Mouse (Mus musculus) lung, postnatal 4 days (tissue): ENCODE results near the gene Ddr1.

Experiments used
- DNase-seq, 2 experiments: peaks; one replicate each; pipeline ENCODE4 v3.0.0; 2021

Ddr1 gene

DNA sequence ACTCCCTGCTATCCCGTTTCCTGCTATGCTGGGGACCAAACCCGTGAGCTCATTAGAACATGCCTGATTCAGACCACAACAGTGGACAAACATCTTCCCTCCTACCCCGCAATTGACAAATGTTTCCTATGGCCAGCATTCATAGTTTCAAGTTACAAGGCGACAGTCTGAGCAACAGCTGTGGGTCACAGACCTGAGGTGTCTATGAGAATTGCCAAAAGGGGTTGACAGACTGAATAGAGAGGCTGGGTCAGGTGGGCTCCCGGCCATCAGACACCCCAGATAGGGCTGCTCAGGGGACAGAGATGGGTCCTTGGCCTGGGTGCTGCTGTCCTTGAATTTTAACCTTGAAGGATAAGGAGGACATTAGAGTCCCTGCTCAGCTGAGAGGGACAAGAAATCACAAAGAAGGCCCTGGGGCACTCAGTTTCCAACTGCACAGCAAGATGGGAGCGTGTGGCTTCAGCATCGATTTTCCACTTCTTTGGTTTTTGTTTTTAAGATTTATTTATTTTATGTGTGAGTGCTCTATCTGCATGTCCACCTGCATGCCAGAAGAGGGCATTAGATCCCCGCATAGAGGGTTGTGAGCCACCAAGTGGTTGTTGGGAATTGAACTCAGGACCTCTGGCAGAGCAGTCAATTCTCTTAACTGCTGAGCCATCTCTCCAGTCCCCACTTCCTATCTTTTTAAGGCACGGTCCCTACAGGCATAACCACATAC is 15.4 kb upstream of the Ddr1 start:
- DNase-seq, result peak in 1 of 2 experiments; percentile 58

DNA sequence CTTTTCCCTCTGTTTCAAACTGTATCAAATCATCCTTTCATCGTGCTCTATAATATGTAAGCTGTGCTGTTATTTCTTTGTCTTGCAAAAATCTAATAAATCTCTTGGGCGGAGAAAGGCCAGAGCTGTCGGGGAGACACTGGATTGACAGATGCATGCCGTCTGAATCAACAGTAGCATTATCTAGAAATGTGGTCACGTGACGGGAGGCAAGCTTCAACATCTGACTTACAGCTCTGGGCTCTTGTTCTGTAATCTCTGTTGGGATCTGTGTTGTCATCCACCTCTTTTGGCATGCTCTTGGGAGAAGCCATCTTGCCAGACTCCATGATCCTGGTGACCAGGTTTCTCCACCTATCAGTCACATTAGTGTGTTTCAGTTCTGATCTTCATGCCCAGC is 12.7 kb upstream of the Ddr1 start:
- no peak for DNase-seq

DNA sequence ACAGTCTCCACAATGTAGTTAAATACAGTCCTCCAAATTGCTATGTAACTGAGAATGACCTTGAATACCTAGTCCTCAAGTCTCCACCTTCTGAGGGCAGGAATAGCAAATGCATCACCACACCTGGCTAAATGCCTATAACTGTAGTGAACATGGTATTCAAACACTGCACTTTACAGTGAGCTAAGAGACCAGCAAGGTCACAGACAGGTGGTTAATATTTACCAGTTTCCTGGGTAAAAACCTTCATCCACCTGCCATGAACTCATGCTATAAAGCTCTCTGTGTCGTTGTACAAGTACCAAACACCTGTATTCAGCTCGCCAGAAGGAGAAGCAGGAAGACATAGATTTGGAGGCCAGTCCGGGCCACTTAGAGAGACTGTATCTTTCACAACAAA is 11.7 kb upstream of the Ddr1 start:
- DNase-seq, result no peak

DNA sequence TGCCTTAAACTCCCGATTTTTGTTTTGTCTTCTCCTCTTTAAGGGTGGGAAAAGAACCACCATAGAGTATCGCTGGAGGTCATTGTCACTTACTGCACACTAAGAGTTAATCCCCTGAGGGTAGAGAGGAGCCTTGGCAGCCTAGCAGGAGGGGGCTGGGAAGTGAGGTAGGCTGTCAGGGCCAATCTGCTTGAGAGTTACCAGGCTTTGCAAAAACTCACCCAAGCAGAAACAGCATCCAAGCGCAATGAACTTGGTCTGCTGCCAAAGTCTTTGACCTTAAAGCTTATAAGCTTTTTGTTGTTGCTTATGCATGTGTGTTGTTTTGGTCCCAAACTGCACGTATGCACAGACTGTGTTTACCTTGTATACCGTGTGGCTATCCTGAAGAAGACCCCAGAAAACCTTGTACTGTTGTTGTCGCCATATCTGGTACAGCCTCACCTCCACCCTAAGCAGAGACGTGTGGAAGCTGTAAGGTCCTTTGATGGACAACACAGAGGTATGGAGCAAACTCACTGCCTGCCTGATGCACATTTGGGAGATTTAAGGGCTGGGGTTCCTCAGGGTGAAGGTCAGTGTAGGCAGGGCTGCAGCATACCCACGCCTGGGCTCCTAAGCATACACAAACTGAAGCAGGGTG is 6.4 kb upstream of the Ddr1 start:
- no peak for DNase-seq

DNA sequence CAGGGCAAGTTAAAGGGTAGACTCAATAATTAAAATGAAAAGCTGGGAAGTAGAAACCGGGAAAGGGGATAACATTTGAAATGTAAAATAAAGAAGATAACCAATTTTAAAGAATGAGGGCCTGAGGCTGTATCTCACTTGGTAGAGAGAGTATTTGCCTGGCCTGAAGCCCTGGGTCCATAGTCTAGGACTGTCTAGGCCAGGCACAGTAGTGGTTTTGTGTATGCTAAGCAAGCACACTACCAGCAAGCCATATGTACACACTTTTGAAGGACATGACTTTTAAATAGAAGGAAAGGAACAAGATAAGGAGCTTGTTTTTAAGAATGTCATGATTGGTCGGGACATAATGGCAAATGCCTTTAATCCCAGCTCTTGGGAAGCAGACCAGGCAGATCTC is 4.2 kb upstream of the Ddr1 start:
- DNase-seq, result no peak

DNA sequence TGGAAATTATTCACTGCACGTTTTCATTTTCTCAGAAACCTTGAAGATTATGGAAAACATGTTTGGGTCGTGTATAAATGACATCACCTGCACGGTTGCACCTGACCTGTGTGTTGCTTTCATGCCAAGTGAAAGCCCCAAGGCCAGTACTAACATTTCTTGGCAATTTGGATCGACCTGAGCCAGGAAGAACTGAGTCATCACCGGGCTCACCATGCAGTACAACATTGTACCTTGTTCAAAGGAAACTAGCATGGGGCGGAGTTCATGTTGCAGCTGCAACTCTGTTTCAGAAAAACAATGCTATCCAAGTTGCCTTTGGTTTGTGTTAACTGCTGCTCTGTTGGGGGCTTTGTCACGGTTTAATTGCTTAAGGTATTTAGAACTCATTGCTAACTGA is 3.5 kb upstream of the Ddr1 start:
- no peak for DNase-seq

DNA sequence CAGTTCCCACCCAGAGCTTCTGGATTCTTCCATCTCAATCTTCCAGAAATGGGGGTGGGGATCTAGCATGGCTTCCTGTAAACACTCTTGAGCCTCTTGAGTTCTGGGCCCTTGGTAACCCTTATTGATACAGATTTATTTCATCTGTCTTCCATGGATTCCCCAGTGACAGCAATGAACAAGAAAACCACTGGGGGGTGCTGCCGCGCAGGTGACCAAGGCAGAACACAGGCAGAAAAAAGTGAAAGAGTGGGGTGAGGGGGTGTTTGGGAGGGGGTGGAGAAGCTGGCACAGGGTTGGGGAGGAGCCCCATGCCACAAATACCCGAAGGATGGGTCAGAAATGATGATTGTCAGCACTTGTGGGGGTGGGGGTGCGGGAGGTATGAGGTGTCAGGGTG is 1.4 kb upstream of the Ddr1 start:
- DNase-seq, result peak in 1 of 2 experiments; percentile 67

DNA sequence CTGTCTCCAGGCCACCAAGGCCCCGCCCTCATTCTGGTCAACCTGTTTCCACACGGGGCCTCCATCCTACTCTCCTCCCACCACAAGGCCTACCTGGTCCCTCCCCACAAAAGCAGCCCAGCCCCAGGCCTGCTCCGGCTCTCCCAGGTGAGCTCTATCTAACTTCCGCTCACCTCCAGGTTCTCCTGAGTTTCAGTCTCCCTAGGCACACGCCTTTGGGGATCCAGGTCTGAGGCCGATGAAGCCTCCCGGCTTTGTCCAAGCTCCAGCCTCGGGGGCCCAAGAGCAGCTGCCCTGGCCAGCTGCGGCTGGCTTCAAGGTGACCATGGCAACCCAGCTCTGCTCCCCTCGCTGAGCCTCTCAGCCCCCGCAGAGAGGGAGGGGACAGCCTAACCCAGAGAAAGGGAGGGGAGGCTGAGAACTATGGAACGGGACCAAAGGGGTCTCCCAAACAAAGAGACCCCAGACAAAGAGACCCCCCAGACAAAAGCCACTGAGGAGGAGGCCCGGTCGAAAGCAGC is 610 bp downstream of the Ddr1 start:
- DNase-seq, result no peak

DNA sequence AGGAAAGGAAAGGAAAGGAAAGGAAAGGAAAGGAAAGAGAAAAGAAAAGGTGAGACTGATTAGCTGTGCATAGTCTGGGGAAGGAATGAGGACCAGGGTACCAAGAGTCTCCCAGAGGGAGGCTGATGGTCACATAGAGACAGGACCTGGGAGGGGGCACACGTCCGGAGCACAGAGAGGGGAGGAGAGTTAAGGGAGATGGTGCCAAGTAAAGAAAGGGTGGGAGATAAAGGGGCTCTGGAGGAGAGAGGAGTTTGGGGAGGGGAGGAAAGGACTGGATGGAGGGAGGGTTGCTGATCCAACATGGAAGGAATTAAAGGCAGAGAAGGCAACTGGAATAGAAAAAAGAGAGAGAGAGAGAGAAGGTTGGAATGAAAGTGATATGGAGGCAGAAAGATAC is 1.4 kb downstream of the Ddr1 start:
- no peak for DNase-seq

DNA sequence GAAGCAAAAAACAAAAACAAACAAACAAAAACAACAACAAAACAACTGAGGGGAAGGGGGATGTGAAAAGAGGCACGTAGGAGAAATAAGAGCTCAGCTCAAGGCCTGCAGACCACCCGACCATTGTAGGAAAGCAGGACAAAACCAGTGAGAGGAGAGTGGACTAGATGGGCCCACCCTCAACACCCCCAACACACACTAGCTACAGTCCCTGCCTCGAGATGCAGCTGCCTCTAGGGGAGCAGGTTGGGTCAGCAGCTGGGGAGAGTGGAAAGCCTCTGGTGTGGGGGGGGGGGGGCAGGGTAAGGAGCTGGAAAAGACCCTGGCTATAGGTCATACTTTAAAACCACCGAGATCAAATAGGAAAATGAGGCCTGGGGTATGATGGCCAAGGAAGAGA is 1.8 kb downstream of the Ddr1 start:
- DNase-seq, result no peak

DNA sequence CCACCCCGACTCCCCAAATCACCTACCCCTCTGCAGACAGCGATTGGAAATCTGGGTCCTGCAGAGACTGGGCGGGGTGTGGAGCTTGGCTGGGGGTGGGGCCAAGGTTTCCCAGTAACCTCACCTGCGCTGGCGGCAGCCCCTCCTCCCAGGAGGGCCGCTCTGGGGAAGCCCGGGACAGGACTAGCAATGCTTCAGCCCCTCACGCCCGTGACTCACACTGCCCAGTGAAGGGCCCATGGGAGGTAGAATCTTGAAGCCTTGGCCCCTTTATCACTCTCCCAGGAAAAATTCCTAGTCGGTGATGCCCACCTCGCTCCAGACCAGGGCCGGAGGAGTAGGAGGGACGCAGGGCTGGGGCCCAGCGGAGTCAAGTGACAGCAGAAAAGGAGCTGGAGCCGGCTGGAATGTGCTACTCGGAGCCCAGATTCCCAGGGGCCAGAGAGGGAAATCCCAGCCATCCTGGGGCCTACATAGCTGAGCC is 2.4 kb downstream of the Ddr1 start:
- DNase-seq, result peak; percentile 61 to 78

DNA sequence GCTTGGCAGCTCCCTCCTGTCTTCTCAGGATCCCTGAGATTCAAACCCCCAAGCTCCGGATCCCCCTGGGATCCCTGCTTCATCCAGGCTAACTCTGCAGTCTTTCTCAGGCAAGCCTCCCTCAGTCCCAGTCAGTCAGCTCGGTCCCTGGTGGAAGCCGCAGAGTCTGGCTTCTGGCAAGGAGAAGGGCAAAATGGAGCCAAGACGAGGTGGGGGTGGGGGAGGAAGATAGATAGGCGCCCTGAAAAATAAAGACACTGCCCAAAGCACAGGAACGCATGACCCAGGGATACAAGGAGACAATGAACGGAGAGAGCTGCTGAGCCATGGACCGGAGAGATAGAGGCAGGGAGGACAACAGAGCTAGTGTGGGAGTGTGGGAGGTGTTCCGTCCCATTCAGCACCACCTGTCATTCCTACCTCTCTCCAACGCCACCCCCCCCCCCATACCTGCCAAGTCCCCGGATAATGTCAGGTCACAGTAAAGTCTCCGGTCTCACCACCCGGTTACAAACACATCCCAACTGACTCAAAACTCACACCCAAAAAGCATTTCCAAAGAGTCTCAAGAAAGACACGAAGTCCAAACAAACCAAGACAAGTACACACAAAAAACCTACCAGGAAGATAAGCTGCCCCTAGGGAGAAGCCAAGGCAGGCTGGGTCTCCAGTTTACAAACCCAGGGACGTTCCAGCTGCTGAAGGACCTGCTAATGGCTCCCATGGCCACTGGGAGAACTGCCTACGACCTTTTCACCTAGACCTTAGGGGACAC is 3.0 kb downstream of the Ddr1 start:
- DNase-seq, result peak in 1 of 2 experiments; percentile 27

DNA sequence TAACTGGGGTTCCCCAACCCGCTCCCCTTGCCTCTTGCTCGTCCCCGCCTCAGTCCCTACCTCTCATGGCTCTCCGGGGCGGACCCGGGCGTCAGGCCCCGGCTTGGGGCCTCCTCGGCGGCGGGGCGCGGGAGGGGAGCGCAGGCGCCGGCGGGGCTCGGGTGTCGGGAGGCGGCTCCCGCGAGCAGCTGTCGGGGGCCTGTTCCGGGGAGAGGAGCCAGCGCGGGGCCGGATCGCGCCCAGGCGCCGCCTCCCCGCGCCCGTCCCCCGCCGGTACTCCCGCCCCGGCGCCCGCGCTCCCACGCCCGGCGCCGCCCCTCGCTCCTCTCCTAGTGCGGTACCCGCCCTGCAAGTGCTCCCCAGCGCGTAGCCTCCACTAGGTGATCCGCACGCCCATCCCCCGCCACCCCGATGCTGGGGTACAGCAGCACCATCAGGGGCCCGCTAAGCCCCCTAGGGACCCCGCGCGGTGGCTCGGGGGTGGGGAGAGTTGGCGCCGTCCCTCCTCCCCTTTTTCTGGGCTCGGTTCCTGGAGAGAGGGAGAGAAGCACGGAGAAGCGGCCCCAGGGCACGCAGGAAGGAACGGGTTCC is 4.0 kb downstream of the Ddr1 start:
- DNase-seq, result peak; percentile 78 to 92

DNA sequence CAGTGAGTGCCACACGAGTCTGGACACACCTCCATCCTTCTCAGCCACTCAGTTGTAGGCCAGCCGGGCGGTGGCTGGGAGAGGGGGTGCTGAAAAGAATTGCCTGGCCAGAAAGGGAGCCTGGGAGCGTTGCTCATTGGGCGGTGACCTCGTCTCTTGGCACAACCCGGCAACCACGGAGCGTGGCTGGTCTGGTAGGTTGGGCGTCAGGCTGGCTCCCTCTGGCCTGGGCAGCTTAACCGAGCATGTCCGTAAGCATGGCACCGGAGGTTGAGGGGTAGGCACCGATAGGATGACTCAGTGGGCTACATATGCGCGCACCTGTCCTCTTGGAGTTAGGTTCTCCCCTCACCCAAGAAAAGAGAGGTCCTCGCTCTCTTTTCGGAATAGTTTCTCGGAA is 4.5 kb downstream of the Ddr1 start:
- peak; percentile 76 to 89 for DNase-seq

DNA sequence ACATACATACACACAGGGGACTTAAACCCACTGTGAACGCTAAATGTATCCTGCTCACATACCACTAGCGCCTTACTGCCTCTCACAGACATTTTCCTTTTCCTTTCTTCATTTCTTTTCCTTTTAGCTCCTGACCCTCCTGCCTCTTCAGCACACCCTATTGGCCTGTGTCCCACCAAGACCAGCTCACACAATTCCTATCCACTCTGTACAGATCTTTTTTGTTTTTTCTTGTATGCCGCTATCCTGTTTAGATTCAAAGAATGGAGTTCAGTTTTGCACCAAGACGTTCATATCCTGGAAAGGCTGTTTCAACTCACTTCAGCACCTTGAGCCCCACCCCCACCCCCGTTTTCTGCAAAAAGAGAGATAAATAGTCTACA is 5.9 kb downstream of the Ddr1 start:
- no peak for DNase-seq

DNA sequence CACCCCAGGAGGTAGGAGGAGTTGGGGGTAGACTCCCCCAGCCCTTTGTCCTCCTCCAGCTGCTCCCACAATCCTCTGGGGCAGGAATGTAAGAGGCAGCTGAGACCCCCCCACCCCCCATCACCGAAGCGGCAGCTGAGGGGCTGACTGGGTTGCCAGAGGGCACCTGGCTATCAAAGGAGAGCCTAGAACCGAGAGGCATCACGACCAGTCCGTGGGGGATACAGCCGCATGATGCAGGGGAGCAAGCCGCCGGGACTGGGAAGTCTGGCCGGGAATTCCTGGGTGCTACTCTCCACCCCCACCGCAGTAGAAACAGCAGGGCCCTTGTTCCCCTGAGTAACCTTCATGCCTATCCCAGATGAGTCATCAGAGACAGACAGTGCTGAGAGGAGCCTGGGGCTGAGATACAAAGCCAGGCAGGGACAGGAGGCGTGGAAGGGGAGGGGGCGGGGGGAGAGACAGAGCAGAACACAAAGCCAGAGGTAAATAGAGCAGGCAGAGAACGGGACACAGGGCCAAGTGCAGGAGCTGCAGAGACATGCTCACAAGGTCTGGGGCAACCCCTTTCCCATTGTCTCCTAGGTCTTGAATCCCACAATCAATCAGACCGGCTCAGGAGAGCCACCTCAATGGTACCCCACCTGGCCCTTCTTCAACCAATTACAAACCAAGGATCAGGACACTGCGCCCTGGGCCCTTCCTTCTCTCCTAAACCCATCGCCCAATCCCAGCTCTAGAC is 6.5 kb downstream of the Ddr1 start:
- DNase-seq, result peak in 1 of 2 experiments; percentile 22

DNA sequence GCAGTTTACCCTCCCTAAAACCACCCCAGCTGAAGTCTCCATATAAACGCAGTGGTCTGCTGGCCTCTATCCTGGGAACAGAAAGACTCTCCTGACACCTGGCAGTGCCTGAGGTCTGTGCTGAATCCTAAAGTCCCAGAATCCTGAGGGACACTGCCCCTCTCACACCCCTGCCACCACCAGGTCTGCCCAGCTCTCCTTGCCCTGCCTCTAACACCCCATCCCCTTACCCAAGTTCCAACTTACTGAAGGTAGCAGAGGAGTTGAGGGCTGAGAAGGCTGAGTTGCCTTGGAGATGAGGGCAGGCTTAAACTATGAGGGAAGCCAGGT is 7.0 kb downstream of the Ddr1 start:
- no peak for DNase-seq

DNA sequence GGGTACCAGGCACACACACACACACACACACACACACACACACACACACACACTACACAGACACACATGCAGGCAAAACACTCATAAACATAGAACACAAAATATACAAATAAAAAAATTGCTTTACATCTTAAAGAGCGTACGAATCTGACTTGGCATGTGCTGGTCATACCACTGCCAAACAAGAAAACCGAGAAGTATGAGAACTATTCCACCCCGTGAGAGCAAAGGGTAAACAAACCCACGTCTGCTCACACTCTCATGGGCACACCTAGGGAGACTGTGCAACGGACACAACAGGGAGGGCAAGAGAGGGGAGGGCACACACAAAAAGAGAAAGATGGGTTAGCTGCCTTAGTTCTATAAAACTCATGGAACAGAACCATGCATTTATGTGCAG is 7.7 kb downstream of the Ddr1 start:
- no peak for DNase-seq

DNA sequence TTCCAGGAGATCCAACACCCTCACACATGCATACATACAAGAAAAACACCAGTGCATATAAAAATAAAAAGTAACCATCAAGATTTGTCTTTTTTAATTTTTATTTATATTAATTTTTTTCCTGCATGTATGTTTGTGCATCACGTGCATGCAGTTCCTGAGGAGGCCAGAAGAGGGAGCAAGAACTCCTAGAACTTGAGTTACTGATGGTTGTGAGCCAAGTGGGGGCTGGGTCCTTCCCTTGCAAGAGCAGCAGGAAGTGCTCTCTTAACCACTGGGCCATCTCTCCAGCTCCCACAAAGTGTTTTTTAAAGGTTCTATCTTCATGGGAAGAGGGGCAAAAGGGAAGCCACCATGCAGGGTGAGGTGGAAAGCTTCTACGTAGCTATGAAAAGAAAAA is 9.1 kb downstream of the Ddr1 start:
- DNase-seq, result peak in 1 of 2 experiments; percentile 60

DNA sequence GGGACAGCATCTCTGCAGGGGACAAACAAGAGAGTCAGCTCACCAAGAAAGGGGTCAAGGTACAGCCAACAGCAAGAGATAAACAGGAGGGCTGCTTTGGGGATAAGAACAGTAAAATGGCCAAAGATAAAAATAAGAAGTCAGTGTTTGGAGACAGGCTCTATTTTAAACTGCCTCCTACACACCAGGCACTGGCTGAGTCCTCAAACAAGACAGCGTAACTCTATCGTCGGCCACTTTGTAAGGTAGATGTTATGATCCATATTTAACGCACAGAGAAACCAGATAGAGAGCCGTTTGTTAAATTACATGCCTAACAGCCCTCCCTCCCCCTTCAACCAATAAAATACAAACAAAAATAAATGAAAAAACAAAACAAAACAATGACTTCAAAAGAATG is 10.5 kb downstream of the Ddr1 start:
- DNase-seq, result no peak

DNA sequence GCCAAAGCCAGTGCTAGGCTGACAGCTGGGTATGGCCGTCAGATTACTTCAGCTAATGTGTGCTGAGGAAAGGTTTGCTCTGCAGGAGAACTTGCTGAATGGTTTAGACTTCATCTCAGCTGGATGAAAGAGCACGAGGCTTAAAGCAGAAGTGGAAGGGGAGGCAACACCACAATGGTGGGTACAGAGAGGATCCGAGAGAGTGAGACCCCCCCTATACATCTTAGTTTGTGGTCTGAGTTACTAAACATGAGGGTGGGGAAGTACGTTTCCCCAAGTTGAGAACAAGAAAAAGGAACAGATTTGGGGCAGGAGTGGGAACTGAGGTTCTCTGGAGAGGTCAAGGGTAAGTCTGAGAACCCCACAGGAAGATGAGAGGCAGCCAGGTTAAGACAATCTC is 12.1 kb downstream of the Ddr1 start:
- DNase-seq, result no peak

DNA sequence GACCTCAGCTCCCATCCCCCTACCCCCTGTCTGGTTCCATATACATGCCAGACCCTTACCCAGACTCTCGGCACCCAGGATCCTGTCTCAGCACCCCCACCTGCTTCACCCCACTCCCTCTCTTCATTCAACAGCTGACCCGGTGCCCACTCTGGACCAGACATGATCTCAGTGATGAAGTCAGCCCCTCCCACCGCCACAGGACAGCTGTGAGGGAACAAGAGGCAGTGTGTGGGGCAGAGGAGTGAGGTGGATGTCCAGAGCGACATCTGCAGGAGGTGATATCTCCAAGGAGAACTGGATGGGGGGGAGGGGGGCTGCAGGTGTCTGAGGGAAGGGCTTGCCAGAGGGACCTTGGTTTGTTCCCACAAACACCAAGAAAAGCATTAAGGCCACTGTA is 12.6 kb downstream of the Ddr1 start:
- no peak for DNase-seq
